Mouse (Mus musculus): ENCODE measurements at regions not wholly inside any gene's neighbourhood (a gene's known extent, or its start where the extent isn't known, plus 50 kb on each side); places are given as distances from the start of the nearest gene placed in this dataset.
A peak's percentile ranks its signal among the peaks of the same experiment; 100 is the strongest.

DNA sequence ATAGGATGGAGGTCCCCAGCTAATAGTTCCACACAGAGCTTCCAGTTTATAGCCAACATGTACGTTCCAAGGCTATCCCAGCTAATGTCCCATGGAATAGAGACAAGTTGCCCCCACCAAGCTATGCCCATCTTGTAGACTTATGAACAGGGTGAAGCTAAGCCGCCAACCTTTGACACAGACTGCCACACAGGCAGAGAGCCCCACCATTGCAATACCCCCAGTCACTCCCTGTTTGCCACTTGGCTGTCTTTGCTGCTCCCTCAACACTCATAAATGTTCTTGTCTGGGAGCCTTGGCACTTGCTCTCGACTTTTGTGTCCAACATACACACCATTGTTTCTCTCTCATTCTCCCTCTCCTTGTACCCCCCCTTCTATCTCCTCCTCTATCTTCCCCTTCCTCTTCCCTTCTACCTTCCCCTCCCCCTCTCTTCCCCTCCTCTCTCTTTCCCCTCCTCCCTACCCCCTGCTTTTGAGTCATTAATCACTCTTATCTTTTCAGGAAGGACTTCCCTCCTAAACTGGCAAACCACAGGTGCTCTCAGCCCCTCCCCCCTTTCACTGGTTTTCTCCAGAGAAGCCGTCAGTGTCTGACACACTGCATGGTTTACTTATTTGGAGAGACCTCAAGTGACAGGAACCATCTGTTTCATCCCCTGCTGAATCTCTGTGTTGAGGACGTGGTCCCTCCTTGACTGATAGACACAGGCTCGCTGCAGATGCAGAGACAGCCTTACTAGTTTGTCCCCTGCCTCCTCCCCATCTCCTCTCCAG, 148.2 kb downstream of the Kdr start:
- ATAC-seq (ENCODE audit: poor library complexity, severe bottlenecking) = no peak

DNA sequence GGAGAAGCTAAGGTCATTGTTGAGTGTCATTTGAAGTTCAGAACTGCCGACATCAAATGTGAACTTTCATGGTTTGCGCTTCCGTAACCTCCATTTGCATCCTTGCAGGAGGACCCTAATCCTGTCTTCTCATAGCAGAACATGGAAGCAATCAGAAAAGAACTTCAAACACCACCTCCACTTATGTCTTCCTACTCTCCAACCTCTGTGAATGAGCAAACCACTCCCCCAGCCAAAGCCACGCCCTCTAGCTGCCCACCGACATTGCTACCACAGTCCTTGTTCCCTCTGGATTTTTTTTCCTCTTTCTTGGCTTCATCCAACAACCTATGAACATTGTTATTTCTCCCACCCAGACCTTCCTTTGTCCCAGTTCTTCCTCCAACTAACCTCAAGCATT, 149.9 kb downstream of the Kdr start:
- no peak for ATAC-seq (ENCODE audit: poor library complexity, severe bottlenecking)

DNA sequence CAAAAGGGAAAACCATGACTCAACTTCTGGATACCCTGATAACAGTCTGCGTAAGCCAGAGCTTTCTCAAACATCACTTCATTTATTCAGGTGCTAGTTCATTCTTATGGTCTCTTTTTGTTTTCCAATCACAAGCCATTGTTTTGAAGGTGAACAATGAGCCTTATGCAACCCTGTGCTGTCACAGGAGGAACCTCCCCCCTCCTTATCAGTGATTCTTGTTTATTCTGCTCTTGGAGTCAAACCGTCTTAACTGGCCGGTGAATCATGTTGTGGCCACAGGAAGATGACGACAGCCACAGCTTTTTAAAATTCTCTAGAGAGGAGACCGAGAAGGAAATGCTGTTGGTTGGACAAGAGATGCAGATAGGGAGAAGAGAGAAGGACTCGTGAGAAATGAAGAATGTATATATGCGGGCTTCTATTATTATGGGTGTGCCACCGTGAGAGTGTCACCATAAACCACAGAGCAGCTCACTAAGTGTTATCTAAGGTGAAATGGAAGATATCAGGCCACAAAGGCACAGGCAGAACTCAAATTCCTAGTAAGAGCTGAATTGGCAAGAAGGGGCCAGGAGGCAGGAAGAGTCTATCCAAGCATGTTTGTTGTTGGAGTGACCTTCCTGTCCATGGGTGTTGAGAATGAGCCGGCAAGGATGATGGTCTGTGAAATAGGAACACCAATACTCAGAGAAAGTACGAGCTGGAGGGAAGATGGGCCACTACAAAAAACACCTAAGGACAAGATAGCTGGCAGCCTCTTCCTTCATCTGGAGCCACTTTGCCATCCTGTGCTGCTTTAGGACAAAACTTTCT, 151.8 kb downstream of the Kdr start:
- peak; percentile 81 for ATAC-seq (ENCODE audit: poor library complexity, severe bottlenecking)

DNA sequence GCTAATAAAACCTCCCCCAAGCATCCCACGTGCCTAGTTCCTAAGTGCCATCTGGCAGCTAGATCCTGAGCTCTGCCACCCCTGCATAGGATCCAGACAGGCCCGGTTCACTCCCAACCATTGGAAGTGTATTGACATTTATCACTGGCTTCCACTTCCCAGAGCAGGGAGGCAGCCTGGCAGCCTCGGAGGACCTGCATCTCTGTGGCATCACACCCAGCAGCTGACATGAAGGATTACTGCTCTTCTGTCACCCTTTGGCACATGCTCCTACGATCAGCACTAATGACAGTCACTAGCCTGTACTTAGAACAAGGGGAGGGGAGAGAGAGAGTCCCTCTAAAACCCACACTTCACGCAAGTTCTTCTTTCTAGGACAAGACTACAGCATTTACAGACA, 152.7 kb downstream of the Kdr start:
- ATAC-seq (ENCODE audit: poor library complexity, severe bottlenecking) = no peak

DNA sequence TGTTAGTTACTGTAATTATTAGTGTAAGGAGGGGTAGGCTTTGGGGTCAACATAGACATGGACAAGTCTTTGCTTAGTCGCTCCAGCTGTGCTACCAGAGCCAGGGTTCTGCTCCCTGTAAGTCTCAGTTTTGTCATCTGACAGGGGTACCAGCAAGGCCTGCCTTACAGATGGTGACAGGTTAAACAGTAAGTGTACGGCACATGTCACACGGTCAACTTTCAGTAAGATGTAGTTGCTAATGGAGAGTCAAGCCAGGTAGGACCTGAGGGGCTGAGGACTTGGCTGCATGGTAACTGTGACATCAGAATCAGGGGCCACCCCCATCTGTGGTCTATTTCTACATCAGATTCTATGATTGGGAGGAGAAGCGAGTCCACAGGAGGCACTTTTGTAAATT, 153.6 kb downstream of the Kdr start:
- no peak for ATAC-seq (ENCODE audit: poor library complexity, severe bottlenecking)

DNA sequence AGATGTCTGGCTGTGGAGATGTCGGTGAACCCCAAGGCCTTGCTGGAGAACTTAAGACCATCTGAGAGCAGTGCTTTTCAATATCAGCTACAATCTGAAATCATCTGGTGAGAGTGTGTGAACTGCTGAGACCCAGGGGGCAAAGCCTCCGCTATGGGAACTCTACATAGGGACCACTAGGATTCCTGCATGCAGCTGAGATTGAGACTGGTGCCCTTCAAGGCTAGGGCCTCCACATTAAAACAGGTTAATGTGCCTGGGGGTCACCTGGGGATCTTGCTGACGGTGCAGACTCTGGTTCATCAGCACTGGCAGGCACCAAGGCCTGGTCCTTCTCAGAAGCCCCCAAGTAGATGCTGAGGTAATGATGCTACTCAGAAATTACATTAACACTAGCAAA, 154.6 kb downstream of the Kdr start:
- no peak for ATAC-seq (ENCODE audit: poor library complexity, severe bottlenecking)

DNA sequence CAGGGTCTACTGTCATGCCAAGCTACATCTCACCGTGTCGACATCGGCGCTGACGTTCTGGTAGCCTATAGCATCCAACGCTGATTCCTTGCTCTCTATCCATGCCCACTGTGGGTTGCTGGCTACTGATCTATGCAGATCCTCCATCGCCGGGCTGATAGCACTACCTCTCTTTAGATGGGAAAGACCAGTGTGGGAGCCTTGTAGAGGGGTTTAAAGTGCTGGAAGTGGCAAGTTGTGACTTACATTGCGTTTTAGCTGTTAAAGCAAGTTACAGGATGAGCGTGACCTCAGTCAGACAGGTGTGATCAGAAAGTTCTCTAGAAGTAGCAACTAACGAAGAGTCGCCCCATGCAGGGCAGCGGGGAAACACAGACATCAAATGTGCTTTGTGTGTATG, 160.9 kb downstream of the Kdr start:
- ATAC-seq (ENCODE audit: poor library complexity, severe bottlenecking) = no peak

DNA sequence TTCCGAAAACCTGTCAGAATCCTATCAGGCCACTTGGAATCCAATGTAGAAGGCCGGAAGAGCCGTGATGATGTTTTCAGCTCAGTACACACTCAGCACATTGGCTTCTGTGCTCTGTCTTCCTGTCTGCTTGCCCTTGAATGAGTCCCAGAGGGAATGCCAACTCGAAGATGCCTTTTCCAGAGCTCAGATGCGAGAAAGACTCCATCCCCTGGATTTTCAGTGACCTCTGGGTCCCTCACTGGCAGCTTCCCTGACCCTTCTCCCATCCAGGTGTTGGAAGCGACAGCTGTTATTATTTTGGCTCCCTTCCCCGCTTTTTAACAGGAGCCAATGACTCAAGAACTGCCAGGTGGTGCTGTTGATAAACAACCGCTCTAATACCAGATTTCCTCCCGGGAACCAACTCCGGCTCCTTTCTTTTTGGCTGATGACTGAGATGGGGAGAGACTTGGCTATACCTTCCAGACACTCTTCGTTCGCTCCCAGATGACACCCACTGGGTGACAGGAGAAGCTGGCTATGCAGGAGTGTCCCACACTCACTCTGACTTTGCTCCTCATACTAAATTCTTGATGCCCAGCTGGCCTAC, 163.8 kb downstream of the Kdr start:
- no peak for ATAC-seq (ENCODE audit: poor library complexity, severe bottlenecking)

DNA sequence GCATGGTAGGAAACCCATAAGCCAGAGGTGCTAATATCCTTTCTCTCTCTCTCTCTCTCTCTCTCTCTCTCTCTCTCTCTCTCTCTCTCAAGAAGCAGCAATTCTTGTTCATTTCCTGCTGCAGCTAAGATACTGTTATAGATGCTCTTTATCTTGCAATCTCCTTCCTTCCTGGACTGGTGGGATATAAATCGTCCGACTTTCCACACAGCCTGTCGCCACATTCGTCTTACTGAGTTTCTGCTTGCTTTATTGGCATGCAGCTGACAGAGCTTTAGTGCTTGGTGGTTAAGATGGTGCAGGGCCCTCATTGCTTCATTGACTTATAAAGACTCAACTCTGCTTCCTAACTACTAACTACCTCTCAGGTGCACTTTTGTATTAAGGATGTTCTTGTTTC, 165.6 kb downstream of the Kdr start:
- no peak for ATAC-seq (ENCODE audit: poor library complexity, severe bottlenecking)

DNA sequence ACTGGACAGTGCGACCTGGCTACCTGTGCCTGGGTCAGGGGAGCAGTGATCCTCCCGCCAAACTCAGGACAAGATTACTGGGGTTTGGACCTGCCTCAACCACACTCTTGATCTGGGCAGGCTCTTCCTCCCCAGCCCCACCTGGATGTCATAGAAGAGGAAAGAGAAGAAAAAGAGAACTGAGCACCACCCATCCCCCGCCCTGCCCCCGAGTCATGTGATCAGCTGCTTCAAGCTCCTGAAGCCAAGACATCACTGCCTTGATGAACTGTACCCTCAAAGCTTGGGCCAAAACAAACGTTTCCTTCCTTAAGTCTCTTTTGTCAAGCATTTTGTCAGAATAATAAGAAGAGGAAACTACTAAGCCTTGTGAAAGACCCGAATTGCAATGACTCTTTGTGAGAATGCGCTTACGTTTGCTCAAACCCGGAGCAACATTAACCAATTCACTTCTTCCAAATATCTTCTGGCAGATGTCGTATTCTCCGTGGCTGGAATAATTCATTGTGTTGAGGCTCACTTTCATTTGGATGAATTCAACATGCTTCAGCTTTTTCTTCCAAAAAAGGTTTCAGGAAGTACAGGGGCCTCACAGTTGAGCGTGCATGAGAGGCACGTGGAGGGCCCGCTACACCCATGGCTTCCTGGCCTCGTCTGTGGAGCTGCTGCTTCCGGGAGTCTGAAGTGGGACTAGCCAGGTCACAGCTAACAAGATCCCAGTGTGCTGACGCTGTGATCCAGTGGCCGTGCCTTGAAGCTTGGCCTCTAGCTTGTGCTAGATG, 169.5 kb downstream of the Kdr start:
- peak; percentile 74 for ATAC-seq (ENCODE audit: poor library complexity, severe bottlenecking)

DNA sequence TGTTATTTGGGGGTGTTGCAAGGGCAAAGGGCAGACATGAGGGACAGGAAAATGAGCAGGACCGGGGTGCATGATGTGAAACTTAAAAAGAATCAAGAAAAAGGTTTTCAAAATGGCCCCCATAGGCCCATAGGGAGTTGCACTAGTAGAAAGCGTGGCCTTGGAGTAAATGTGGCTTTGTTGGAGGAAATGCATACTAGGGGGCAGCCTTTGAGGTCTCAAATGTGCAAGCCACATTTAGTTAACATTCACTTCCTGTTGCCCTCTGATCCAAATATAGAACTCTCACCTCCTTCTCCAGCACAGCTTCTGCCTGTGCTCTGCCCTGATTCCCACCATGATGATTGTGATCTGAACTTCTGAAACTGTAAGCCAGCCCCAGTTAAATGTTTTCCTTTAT, 173.2 kb downstream of the Kdr start:
- 0 out of 2 replicates have a peak, but pooled peaks have one; percentile 10 for ATAC-seq (ENCODE audit: poor library complexity, severe bottlenecking)

DNA sequence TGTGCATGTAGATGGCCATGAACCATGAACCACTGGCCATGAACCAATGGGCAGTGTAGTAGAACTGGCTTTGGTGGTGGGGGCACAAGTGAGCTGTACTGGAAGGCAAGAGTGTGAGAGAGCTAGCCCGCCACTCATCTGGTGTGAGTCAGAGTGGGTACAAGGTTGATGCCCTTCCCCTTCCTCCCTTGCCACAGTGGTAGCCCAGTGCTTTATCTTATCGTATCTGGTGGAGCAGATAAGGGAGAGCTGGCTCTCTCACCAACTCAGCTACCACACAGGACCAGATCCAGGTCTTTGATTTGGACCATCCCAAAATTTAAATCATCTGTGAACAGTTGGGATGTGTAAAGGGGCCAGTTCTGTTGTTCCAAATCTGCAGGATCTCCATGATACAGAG, 173.9 kb downstream of the Kdr start:
- ATAC-seq (ENCODE audit: poor library complexity, severe bottlenecking) = 0 out of 2 replicates have a peak, but pooled peaks have one; percentile 9

DNA sequence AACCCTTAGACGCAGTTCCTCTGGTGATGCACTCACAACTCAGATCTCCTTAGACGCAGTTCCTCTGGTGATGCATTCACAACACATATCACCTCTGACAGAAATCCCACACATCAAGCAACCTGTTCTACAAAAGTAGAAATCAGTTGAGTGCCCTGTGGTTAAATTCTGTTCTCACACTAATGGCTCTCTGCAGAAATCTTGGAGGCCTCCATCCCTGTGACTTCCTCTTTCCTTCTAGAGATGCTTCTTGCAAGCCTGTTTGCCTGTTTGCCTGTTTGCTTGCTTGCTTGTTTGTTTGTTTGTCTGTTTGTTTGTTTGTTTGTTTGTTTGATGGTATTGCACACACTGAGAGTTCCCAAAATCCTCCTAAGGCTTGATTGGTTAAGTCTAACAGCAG, 175.2 kb downstream of the Kdr start:
- no peak for ATAC-seq (ENCODE audit: poor library complexity, severe bottlenecking)

DNA sequence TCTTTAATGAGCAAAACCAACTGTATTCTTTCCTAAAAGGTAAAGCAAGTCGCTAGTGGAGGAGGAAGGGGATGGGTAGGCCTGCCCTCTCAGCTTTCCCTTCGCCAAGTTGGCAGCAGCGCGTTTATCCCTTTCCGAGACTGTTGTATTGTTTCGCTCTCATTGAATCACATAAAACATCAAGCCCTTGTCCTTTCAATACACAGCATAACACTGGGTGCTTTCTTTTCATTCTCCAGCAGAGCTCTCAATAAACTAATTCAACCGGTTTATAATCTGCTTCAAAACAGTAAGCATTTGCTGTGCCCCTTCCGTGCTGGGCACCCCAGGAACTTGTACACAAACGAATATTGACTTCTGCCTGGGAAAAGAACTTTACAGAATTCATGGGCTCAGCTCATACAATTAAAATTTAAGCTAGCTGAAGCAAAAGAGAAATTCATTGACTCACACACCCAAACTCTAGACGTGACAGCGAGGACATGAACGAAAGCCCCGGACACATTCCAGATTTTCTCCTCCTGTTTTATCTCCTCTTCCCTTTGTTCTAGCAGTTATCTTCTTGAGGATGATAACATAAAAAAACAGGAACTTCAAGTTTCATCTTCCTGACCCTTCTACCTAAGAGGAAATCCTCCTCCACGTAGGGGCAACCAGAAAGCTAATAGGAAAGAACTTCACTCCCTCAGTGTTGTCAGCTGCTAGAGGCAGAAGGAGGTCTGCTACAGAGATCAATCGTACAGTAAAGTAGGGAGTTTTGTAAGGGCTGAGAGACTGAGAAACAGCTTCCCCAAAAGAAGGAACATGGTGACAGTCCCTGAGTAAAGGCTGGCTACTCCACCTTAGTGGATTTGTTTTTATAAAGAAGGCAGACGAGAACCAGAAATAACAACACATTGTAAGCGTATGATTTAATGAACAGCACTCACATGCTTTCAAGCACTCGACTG, 177.9 kb downstream of the Kdr start:
- ATAC-seq (ENCODE audit: poor library complexity, severe bottlenecking) = peak; percentile 23

DNA sequence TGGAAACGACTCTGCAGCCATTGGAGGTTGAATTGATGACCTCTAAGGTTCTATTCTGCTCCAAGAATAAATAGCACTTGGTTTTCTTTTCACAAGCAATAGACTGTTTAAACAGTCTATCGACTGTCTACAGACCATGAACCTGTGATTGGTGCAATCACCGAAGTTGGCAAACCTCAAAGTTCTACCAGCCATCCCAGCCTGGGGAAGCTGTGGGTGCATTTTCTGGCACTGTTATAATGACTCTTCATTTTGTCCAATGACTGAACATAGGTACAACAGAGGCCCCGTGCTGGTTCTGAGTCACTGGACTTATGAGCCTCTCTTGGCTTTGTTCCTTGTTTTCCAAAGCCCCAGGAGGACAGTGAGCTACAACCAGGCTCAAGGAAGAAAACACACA, 178.6 kb downstream of the Kdr start:
- ATAC-seq (ENCODE audit: poor library complexity, severe bottlenecking) = no peak

DNA sequence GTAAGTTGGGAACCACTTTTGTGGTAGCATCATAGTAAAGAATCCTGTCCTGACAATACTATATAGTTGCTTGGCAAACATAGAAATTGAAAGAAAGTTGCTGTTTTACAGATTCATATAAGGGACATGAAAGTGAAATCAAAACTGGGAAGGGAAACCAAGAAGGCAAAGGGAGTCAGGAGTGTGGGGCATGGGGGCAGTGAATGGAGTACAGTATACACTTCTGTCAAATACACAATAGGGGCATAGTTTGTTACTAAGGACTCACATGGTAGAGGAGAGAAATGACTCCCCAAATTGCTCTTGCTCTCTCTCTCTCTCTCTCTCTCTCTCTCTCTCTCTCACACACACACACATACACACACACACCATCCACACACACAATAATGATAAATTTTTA, 185.1 kb downstream of the Kdr start:
- ATAC-seq (ENCODE audit: poor library complexity, severe bottlenecking) = 0 out of 2 replicates have a peak, but pooled peaks have one; percentile 29

DNA sequence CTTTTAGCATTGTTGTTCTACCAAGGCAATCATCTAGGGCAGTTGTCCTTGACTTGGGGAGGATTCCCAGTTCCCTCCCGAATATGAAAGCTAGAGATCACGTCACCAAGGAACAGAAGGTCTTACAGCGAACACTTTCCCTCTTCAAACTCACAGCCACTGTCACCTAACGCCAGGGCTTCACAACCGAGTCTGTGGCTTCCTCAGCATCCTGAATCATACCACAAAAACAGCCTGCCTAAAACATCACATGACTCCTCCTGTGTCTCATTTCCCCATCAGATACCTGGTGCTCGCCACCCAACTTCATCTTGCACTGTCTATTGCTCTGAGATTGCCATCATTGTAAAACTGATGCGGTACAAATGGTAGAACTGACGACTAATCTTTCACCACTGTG, 186.5 kb downstream of the Kdr start:
- ATAC-seq (ENCODE audit: poor library complexity, severe bottlenecking) = peak; percentile 77

DNA sequence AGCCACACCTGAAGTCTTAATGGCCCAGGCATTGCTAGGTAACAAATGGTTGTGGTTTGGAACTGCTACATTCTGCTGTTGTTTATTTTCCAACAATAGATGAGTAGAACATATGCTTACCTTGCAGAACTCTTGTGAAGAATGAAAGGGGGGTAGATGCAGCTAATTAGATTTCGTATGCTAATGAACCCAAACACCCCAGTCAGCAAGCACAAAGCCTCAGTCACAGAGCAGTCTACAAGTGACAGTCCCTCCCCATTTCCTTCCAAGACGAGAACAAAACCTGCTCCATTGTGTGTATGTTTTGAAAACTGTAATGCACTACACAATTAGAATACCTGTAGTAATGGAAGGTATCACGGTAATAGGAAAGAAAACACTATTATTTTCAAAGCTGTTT, 190.2 kb downstream of the Kdr start:
- ATAC-seq (ENCODE audit: poor library complexity, severe bottlenecking) = no peak

DNA sequence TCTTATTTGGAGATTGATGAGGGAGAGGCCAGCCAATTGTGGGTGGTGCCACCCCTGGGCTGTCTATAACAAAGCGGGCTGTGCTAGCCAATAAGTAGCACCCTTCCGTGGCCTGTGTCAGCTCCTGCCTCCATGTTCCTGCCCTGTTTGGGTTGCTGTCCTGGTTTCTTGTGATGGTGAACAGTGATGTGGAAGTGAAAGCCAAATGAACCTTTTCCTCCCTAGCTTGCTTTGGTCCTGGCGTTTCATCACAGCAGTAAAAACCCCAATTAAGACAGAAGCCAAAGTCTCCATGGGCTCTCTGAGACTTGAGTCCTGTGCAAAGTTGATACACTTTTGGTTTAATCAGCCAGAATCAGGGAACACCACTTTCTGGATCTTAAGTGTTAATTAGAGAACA, 192.1 kb downstream of the Kdr start:
- no peak for ATAC-seq (ENCODE audit: poor library complexity, severe bottlenecking)

DNA sequence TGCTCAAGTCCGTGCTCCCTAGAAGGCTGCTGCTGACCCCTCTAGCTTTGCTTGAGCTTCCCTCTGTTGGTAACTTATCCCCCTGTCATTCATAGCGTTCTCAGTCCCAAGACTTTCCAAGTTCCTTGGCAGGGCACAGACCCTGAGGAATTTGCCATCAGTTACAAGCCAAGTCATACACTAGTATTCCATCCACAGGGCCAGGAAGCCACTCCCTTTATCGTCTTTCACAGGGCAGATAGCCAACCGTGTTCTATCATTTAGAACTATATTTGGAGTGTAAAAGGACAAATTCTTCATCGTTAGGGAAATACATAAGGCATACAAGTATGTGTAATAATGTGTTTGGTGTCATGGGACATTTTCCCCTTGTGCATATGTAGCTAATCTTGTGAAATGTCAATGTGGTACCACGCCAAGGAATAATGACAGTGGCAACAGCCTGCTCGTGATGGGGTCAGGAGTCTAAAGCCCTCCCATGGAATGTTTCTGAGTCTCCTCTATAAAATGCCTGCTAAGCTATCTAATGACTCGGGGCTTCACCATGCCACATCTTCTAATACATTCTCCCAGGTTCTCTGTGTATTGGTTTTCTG, 193.2 kb downstream of the Kdr start:
- no peak for ATAC-seq (ENCODE audit: poor library complexity, severe bottlenecking)

Data from megakaryocyte, adult 5-6 weeks (primary cell).